Mouse (Mus musculus) thymus, adult 2 months (tissue): ENCODE data around the gene G430095P16Rik.

Source experiments
- CTCF ChIP-seq: fragments of 200-500 bp; IDR thresholded peaks from 2 replicates; pipeline ENCODE4 v1.5.1; 2012; ENCODE audit warnings: mild to moderate bottlenecking, control low read depth, low read length, moderate library complexity, borderline replicate concordance; ENCODE audit not compliant: control insufficient read depth, poor library complexity, insufficient read depth; ENCODE audit errors: extremely low read depth
- POLR2A ChIP-seq: fragments of 200-500 bp; IDR thresholded peaks from 2 replicates; pipeline ENCODE4 v1.6.1; 2012; ENCODE audit warnings: mild to moderate bottlenecking, low read length, control low read depth, moderate library complexity; ENCODE audit not compliant: control insufficient read depth, poor library complexity, insufficient read depth; ENCODE audit errors: extremely low read depth

DNA sequence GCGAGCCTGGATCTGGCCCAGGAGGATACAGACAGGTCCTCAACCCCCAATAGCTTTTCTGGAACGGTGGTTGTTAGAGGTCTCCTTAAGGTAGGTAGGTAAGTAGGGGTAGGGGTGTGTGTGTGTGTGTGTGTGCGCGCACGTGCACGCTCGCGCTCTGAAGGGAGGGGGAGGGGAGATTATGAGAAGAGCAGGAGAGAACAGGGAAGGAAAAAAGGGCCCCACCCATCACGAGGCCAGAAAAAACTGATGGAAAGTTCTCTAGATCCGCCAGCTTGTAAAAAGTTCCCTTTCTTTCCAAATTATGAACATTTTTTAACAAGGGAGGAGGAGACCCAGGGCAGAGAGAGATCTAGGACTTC lies 20.2 kb downstream of the G430095P16Rik start:
- no peak for TF ChIP-seq CTCF
- no peak for TF ChIP-seq POLR2A
